Mouse (Mus musculus) intestine, embryonic 15.5 days (tissue): ENCODE results near the gene Tent4b. TPM values are rescaled to one million over a fixed set of nuclear protein-coding genes. Genes with fewer than 3 reads are reported as not detected.

ENCODE experiments used
- ATAC-seq: fragments of 200-750 bp; cut with Nextera tagmentation; 2 replicates; pipeline ENCODE4 v1.8.0; 2017; ENCODE audit warnings: moderate TSS enrichment, moderate library complexity
- H3K27ac ChIP-seq: fragments of 300-500 bp; sonication (generic); 2 replicates; pipeline ENCODE4 v1.5.1; 2015; ENCODE audit warnings: mild to moderate bottlenecking, inconsistent platforms
- H3K27me3 ChIP-seq: fragments of 300-500 bp; sonication (generic); replicated peaks from 2 replicates; pipeline ENCODE4 v1.6.1; 2015; ENCODE audit warnings: inconsistent platforms
- H3K36me3 ChIP-seq: fragments of 300-500 bp; sonication (generic); 2 replicates; pipeline ENCODE4 v1.6.1; 2015; ENCODE audit warnings: inconsistent platforms
- H3K4me1 ChIP-seq: fragments of 300-500 bp; sonication (generic); replicated peaks from 2 replicates; pipeline ENCODE4 v1.6.1; 2015; ENCODE audit warnings: inconsistent platforms
- H3K4me2 ChIP-seq: fragments of 300-500 bp; sonication (generic); replicated peaks from 2 replicates; pipeline ENCODE4 v1.6.1; 2015; ENCODE audit warnings: mild to moderate bottlenecking, inconsistent platforms
- H3K4me3 ChIP-seq: fragments of 300-500 bp; sonication (generic); replicated peaks from 2 replicates; pipeline ENCODE4 v1.5.1; 2015; ENCODE audit warnings: inconsistent platforms
- H3K9ac ChIP-seq: fragments of 300-500 bp; sonication (generic); 2 replicates; pipeline ENCODE4 v1.6.1; 2015; ENCODE audit warnings: inconsistent platforms
- H3K9me3 ChIP-seq: fragments of 300-500 bp; sonication (generic); 2 replicates; pipeline ENCODE4 v1.6.1; 2016; ENCODE audit warnings: inconsistent platforms
- WGBS: fragments of 180-500 bp; shearing (Covaris S2); methylation state at CpG from one replicate; pipeline ENCODE4 v1.1.7; 2015; 5-methylcytosine and 5-hydroxymethylcytosine counted together
- polyA plus RNA-seq: library from polyadenylated mRNA; unstranded; fragments of >200 nt; fragmentation: Nextera tagmentation; extraction: Ambion mirVana; gene quantifications from 2 replicates; pipeline ENCODE4 v1.2.1, GENCODE M21; 2015

Tent4b gene
- polyA plus RNA-seq, result 6.3 and 7.0 TPM in 2 replicates

DNA sequence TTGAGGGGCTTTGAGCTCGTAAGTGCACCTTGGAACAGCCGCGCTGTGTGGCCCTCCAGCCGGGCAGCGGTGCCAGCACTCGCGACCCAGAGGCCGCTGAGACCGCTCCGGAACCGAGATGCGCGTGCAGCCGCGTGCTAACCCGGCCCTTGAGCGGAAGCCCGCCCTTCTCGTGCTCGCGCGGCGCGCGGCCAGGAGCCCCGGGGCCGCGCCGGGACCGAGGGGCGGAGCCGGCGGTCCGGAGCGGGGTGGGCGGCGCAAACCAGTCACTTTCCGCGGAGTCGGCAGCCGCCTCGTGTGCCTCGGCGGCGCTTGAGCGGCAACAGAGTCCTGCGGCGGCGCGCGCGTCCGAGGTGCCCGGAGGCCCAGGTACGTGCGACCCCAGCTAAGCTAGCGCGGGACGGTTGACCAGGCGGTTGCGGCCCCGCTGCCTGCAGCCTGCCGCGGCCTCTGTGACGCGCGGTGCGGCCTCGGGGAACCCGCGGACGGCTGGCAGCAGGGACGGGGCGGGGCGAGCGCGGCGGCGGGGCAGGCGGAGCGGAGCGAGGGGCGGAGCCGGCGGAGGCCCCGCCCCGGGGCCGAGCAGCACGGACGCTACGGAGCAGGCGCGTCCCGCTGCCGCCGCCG is at the start of gene Tent4b:
Gene Tent4b (plus strand): TSS at position 269 of the 627 bp plus-strand sequence.
- peak within 1 kb of the TSS; percentile 82 for H3K9ac ChIP-seq
- WGBS, result under 1% methylated on average over 65 of the region's 97 CpGs
- peak; percentile 98 for ATAC-seq
- H3K27ac ChIP-seq, result peak within 1 kb of the TSS; percentile 98
- H3K4me2 ChIP-seq, result peak within 1 kb of the TSS; percentile 95
- no peaks in the 10 kb centered on the region for H3K36me3 ChIP-seq
- H3K9me3 ChIP-seq, result no peaks in the 10 kb centered on the region
- H3K27me3 ChIP-seq, result no peaks in the 10 kb centered on the region
- peak within 1 kb of the TSS; percentile 91 for H3K4me3 ChIP-seq
- peaks cover 27% of the 10 kb centered on the region for H3K4me1 ChIP-seq

DNA sequence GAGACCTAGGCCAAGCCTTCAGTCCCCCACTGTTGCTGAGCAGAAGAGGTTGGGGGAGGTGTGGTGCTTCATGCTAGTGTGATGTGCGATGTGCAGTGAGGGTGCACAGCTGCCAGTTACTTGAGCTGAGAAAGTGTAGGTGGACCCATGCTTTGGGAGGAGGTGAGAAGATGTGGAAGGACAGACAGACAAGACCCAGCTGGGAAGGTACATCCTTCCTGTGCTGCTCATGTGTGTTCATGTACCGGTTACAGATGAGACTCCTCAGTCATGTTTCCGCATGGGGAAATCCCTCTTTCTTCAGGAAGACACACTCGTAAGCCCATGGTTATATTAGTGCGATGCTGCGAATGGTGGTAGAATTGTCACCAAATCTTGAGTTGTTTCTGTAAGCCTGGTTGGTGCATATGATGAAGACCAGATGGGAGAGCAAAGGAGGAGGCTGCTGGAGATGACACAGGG is 48.1 kb upstream of the Tent4b start:
- Histone ChIP-seq H3K4me1 (no peaks in the 10 kb centered on the region), H3K9ac (no peak overlapping the region), H3K4me2 (no peak overlapping the region), H3K27me3 (no peaks in the 10 kb centered on the region), H3K4me3 (no peak overlapping the region), H3K27ac (no peak overlapping the region), H3K9me3 (no peaks in the 10 kb centered on the region), H3K36me3 (peaks cover 15% of the 10 kb centered on the region; the same call in 1 of the 2 replicates)
- WGBS, result 93% methylated on average over 6 of the region's 6 CpGs
- ATAC-seq, result no peak

DNA sequence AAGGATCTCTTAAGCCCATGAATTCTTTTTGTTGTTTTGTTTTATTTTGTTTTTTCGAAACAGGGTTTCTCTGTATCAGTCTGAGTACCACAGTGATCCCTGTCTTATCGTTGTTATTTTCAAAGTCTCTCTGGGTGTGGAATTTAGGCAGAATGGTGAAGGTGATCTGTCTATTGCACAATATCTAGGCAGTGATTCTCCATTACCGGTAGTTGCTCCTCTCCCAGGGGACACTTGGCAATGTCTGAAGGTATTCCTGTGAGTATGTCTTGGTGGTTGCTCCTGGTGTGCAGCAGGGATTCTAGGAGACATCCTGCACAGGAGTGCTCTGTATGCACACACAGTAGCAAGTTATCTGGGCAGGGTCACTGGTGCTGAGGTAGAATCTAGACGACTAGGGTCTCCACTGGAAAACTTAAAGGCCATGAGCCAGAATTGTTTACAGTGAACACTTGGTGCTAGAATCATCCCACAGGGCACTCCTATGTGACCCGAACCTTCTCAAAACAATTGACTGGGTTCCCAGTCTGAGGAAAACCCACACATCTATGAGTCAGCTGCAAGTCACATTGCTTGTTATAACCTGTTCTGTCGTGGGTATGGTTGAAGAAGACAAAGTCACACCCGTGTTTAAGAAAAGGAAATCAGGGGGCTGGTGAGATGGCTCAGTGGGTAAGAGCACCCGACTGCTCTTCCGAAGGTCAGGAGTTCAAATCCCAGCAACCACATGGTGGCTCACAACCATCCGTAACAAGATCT is 38.6 kb upstream of the Tent4b start:
- H3K27me3 ChIP-seq, result no peaks in the 10 kb centered on the region
- WGBS, result 86% methylated on average over 10 of the region's 10 CpGs
- ATAC-seq, result no peak
- no peak overlapping the region for H3K9ac ChIP-seq
- peaks cover 40% of the 10 kb centered on the region for H3K36me3 ChIP-seq
- no peak overlapping the region for H3K4me3 ChIP-seq
- no peak overlapping the region for H3K4me2 ChIP-seq
- no peaks in the 10 kb centered on the region for H3K9me3 ChIP-seq
- H3K4me1 ChIP-seq, result no peaks in the 10 kb centered on the region
- no peak overlapping the region for H3K27ac ChIP-seq

DNA sequence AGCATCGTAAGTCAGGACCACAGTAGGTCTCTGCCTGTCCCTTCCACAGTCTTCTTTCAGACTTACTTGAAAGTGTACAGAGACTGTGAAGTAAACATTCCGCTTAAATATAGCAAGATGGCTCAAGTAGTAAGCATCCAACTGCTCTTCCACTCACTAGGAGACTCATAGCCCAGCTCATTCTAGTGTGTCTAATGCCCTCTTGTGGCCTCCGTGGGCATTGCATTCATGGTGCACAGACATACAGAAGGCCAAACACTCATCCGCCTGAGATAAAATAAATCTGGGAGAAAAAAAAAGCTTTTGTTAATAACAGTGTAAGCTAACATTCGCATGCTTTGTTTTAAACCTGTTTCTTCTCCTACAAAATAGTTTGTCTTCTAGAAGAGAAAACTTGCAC is 37.6 kb upstream of the Tent4b start:
- Histone ChIP-seq H3K36me3 (peaks cover 42% of the 10 kb centered on the region), H3K9me3 (no peaks in the 10 kb centered on the region), H3K9ac (no peak overlapping the region), H3K27me3 (no peaks in the 10 kb centered on the region), H3K4me2 (no peak overlapping the region), H3K27ac (no peak overlapping the region), H3K4me1 (no peaks in the 10 kb centered on the region), H3K4me3 (no peak overlapping the region)
- ATAC-seq, result no peak
- WGBS, result 75% methylated on average over 5 of the region's 5 CpGs

DNA sequence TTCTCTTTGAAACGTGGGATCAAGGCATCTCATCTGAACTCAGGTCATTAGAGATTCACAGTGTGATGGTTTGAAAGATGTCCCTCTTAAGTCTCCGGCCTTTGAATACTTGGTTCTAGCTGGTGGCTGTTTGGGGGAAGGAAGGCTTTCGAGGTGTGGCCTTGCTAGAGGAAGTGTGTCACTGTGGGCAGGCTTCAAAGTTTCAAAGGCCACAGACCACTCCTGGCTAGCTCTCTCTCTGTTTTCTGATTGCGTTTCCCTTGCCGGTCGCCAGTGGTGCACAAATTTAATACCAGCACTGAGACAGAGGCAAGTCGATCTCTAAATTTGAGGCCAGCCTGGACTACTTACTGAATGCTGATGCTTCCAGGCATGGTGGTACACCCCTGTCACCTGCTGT is 23.7 kb upstream of the Tent4b start:
- no peak for ATAC-seq
- whole genome bisulfite sequencing, result 82% methylated on average over 7 of the region's 7 CpGs
- no peak overlapping the region for H3K4me3 ChIP-seq
- no peak overlapping the region for H3K9ac ChIP-seq
- no peak overlapping the region for H3K27ac ChIP-seq
- H3K4me2 ChIP-seq, result no peak overlapping the region
- no peaks in the 10 kb centered on the region for H3K4me1 ChIP-seq
- H3K36me3 ChIP-seq, result 0 out of 2 replicates have a peak, but pooled peaks cover 6% of the 10 kb centered on the region
- no peaks in the 10 kb centered on the region for H3K9me3 ChIP-seq
- no peaks in the 10 kb centered on the region for H3K27me3 ChIP-seq

DNA sequence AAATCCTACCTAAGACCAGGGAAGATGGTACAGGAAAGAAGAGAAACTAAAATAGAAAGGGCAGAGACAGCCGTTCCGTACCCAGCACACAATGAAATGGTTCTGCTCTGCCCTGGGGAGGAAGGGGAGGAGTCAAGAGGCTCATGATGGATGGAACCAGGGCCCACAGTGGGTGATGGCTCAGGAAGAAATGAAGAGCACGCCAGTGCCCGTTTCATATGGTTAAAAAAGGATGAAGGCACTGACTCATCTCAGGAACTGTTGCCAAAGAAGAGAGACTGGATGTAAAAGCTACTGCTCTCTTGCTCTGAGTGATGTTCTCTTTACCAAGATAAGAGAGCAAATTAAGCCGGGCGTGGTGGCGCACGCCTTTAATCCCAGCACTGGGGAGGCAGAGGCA is 21.7 kb upstream of the Tent4b start:
- H3K27ac ChIP-seq, result no peak overlapping the region
- H3K9me3 ChIP-seq, result no peaks in the 10 kb centered on the region
- H3K4me1 ChIP-seq, result no peaks in the 10 kb centered on the region
- no peak overlapping the region for H3K4me3 ChIP-seq
- no peak overlapping the region for H3K9ac ChIP-seq
- ATAC-seq, result no peak
- H3K27me3 ChIP-seq, result no peaks in the 10 kb centered on the region
- H3K36me3 ChIP-seq, result no peaks in the 10 kb centered on the region
- no peak overlapping the region for H3K4me2 ChIP-seq
- WGBS, result 87% methylated on average over 8 of the region's 8 CpGs

DNA sequence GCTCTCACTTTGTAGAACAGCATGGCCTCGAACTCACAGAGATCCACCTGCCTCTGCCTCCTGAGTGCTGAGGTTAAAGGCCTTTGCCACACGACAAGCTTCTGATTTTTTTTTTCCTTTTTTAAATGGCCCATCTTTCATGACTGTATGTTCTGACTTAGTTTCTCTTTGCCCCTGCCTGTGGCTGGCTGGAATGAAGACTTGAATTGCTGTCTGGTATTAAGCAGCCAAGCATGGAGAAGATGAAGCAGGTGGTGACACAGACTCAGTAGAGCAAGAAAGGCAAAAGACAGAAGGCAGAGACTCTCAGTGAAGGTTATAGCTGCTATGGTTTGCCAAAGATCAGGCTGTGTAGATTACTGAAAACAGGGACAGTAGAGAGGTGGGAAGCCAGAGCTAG is 15.9 kb upstream of the Tent4b start:
- no peak for ATAC-seq
- H3K4me2 ChIP-seq, result no peak overlapping the region
- WGBS, result 79% methylated on average over 2 of the region's 2 CpGs
- H3K9me3 ChIP-seq, result no peaks in the 10 kb centered on the region
- no peak overlapping the region for H3K4me3 ChIP-seq
- no peaks in the 10 kb centered on the region for H3K36me3 ChIP-seq
- H3K27me3 ChIP-seq, result no peaks in the 10 kb centered on the region
- no peak overlapping the region for H3K9ac ChIP-seq
- no peaks in the 10 kb centered on the region for H3K4me1 ChIP-seq
- no peak overlapping the region for H3K27ac ChIP-seq

DNA sequence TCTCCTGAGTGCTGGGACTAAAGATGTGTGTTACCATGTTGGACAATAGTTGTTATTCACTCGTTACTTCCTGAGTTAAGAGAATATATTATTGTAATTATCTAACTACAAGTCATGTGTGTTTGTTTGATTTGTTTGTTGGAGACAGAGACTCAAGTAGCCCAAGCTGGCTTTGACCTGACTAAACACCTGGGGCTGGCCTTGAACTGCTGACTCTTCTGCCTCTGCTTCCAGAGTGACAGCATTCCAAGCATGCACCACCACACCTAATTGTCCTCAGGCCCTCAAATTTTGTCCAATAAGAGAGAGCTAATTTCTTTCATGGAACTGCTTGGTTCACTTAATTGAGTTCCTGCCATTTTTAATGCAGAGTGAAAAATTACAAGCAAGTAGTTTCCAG is 14.1 kb upstream of the Tent4b start:
- Histone ChIP-seq H3K4me1 (no peaks in the 10 kb centered on the region), H3K9me3 (no peaks in the 10 kb centered on the region), H3K4me3 (no peak overlapping the region), H3K9ac (no peak overlapping the region), H3K4me2 (no peak overlapping the region), H3K27ac (no peak overlapping the region), H3K36me3 (no peaks in the 10 kb centered on the region), H3K27me3 (no peaks in the 10 kb centered on the region)
- no peak for ATAC-seq
- 91% methylated on average over 1 of the region's 1 CpGs for WGBS

DNA sequence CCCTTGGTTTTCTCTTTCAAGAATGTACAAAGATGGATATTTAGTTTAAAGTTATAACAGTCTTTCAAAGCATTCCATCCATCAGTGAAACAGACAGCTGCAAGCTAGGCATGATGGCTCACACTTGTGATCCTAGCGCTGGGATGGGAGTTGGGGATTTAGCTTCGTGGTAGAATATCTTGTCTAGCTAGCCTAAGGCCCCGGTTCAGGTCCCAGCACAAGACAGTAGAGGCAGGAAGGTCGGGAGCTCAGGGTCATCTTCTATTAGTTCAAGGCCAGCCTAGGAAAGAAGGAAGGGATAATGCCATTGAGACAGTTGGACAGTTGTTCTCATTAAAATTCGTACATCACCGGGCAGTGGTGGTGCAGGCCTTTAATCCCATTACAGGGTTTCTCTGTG is 13.3 kb upstream of the Tent4b start:
- Histone ChIP-seq H3K4me2 (no peak overlapping the region), H3K27ac (no peak overlapping the region), H3K27me3 (no peaks in the 10 kb centered on the region), H3K4me1 (no peaks in the 10 kb centered on the region), H3K9me3 (no peaks in the 10 kb centered on the region), H3K4me3 (no peak overlapping the region), H3K36me3 (no peaks in the 10 kb centered on the region), H3K9ac (no peak overlapping the region)
- no peak for ATAC-seq
- 77% methylated on average over 6 of the region's 6 CpGs for WGBS

DNA sequence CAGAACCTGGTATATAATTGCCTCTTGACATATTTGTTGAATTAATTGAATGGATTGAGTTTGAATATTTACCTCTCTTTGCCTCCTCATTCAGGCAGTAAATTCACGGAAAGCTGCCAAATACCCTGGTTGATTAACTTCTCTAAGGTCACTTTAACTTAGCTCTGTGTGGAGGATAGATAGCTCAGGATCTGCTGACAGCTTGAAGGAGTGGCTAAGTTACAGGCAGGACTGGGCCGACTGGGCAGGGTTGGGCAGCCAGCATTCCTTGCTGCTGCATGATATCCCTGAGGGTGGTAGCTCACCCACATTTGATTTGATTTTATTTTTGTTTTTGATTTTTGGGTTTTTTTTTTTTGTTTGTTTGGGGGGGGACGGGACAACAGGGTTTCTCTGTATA is 1.7 kb upstream of the Tent4b start:
- H3K4me1 ChIP-seq, result peaks cover 21% of the 10 kb centered on the region
- H3K36me3 ChIP-seq, result no peaks in the 10 kb centered on the region
- H3K4me2 ChIP-seq, result no peak overlapping the region
- no peak overlapping the region for H3K27ac ChIP-seq
- 42% methylated on average over 3 of the region's 3 CpGs for WGBS
- no peak for ATAC-seq
- H3K4me3 ChIP-seq, result no peak overlapping the region
- no peaks in the 10 kb centered on the region for H3K27me3 ChIP-seq
- H3K9ac ChIP-seq, result no peak overlapping the region
- H3K9me3 ChIP-seq, result no peaks in the 10 kb centered on the region

DNA sequence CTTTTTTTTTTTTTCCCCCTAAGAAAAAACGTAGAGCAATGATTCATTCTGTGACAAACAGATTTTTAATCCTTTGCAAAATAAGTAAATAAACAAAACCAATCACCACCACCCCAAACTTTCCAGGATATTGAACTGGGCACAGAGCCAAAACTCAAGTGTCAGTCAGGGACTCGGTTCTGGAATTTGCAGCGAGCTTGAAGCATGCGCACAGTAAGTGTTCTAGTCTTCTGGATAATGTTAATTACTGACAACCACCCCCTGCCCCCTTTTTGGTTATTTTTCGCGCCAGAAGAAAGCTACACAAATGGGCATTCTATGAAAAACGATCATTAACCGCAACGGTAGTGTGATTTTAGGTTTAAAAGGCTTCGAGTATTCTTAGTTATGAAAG is 465 bp upstream of the Tent4b start:
- under 1% methylated on average over 10 of the region's 10 CpGs for WGBS
- H3K27ac ChIP-seq, result peak overlapping the region; percentile 98
- peak overlapping the region; percentile 73 for H3K4me2 ChIP-seq
- ATAC-seq, result no peak
- no peaks in the 10 kb centered on the region for H3K36me3 ChIP-seq
- peaks cover 22% of the 10 kb centered on the region for H3K4me1 ChIP-seq
- no peaks in the 10 kb centered on the region for H3K9me3 ChIP-seq
- peak overlapping the region; percentile 91 for H3K4me3 ChIP-seq
- H3K9ac ChIP-seq, result peak overlapping the region; percentile 82
- no peaks in the 10 kb centered on the region for H3K27me3 ChIP-seq

DNA sequence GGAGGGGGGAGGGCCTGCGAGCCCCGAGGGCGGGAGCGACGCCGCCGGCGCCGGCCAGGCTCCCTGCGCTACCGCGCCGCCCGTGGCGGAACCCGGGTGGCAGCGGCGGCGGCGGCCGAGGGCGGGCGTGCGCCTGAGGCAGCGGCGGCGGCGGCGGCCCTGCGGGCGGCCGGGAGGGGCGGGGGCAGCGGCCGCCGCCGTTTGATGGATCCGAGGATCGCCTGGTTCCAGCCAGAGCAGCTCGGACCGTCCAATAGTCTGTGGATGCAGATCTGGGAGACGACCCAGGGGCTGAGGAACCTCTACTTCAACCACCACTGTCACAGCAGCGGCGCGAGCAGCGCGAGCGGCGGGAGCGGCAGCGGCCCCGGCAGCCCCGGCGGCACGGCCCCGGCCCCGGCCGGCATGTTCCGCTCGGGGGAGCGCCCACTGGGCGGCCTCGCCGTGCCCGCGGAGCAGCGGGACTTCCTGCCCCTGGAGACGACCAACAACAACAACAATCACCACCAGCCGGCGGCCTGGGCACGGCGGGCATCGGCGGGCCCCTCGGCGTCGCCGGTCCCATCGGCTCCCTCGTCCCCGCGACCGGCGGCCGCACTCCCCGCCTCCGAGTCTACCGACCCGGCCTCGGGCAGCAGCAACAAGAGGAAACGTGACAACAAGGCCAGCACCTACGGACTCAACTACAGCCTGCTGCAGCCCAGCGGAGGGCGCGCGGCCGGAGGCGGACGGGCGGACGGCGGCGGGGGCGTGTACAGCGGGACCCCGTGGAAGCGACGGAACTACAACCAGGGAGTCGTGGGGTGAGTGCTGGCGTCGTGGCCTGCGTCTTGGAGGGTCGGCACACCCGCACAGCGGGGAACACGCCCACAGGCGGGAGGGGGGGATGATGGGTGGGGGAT is 938 bp downstream of the Tent4b start:
- WGBS, result under 1% methylated on average over 87 of the region's 117 CpGs
- H3K4me1 ChIP-seq, result peaks cover 29% of the 10 kb centered on the region
- peak overlapping the region; percentile 95 for H3K4me2 ChIP-seq
- no peaks in the 10 kb centered on the region for H3K36me3 ChIP-seq
- peak overlapping the region; percentile 82 for H3K9ac ChIP-seq
- H3K4me3 ChIP-seq, result peak overlapping the region; percentile 91
- no peaks in the 10 kb centered on the region for H3K9me3 ChIP-seq
- H3K27me3 ChIP-seq, result no peaks in the 10 kb centered on the region
- peak; percentile 68 for ATAC-seq
- peak overlapping the region; percentile 98 for H3K27ac ChIP-seq
